Mouse (Mus musculus): ENCODE data around the gene Pdcd11.

The Pdcd11 gene

DNA sequence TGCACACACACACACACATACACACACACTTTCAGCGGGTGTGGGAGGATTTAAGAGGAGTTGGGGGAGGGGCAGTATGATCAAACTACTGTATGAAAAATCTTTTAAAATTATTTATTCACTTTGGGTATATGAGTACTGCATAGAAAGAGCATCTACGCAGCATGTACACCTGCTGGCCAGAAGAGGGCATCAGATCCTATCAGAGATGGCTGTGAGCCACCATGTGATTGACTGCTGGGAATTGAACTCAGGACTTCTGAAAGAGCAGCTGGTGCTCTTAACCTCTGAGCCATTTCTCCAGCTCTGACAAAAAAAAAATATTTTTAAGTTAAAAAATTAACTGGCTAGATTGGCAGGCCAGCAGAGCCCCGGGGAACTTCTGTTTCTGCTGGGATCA is 83.9 kb downstream of the Pdcd11 start:
- peak; percentile 47 for DNase-seq

DNA sequence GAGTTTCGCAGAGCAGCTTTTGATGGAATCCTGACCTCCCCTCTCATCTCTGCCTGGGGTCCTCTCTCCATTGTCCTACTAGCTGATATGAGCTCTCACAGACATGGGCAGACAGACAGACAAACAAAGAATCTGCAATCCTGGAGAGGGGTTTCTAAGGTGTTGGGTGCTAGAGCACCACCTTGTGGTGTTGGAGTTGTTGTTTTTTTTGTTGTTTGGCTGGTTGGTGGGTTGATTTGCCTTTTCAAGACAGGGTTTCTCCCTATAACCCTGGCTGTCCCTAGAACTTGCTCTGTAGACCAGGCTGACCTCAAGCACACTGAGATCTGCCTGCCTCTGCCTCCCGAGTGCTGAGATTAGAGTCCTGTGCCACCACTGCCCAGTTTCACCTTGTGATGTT is 84.9 kb downstream of the Pdcd11 start:
- DNase-seq = no peak

DNA sequence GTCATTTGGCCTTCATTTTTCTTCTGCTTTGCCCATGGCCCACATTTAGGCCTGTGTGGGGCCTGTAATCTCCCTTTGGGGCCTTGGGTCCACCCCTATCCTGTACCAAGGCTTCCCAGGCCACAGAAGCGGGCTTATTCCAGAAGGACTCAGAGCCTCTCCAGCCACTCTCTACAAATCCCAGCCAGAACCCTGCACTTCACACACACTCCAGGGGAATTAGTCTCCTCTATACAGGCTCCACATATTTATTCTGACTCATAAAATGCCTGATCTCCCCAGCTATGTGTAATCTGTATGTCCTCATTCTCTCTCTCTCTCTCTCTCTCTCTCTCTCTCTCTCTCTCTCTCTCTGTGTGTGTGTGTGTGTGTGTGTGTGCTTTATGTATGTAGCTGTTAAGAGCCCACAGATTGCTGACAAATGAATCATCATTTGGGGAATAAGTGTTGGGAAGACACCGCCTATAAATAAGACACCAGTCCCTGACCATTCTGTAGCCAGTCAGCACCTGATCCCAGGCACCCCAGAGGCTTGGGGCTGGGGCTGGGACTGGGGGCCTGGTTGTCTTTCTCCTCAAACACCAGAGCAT is 86.4 kb downstream of the Pdcd11 start:
- no peak for DNase-seq

DNA sequence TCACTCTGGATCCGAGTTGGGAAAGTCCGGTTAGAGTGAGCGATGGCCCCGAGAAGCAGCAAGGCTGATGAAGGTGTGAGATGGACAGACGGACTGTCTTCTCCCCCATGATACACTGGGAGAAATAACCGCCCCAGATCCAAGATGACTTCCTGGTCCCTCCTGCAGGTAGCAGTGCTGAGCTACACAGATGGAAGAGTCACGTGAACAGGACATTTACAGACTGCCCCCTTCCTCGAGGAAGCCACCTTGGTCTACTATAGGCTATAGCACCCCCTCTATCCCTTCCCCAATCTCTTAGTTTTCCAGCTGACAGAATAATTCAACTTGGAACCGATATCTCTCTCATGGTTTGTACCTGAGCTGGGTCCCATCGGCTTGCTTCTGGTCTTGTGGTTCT is 87.4 kb downstream of the Pdcd11 start:
- DNase-seq = peak; percentile 60

DNA sequence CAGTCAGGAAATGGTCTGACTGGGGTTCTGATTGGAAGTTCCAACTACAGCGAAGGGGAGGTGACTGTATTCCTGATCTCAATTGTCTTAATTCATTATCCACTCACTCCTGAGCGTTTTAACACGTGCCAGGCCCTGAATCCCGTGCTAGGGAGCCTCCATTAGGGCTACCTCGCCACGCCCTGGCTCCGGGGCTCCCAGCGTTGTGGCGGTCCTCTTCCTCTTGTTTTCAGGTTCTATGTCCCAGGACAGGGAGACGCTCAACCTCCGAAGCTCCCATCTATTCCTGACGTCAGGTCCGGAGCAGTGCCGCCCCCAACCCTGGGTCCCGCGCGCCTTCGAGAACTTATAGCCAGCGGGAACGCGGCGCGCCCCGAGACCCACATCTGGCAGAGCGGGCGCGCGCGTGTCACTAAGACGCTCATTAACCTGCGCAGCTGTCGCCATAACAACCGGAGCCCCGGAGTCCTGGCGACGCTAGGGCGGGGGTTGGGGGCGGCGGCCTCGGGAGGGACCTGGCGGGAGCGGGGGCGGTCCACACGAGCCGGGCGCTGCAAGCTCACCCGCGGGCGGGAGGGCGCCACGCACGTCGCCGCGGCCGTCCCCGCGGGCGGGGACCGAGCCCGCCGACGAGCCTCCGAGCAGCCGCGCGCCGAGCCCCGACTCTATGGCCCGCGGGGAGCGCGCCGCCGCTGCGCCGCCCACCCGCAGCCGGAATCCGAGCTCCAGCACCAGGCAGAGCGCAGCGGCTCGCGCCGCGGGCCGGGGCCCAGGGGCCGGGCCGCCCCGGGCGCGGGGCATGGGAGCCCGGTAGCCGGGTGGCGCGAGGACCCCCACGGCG is 88.1 kb downstream of the Pdcd11 start, which contains the start of gene Neurl1a:
Gene Neurl1a, plus strand, starts transcription at position 390 of the 841 bp plus-strand sequence.
- DNase-seq = peak; percentile 85

DNA sequence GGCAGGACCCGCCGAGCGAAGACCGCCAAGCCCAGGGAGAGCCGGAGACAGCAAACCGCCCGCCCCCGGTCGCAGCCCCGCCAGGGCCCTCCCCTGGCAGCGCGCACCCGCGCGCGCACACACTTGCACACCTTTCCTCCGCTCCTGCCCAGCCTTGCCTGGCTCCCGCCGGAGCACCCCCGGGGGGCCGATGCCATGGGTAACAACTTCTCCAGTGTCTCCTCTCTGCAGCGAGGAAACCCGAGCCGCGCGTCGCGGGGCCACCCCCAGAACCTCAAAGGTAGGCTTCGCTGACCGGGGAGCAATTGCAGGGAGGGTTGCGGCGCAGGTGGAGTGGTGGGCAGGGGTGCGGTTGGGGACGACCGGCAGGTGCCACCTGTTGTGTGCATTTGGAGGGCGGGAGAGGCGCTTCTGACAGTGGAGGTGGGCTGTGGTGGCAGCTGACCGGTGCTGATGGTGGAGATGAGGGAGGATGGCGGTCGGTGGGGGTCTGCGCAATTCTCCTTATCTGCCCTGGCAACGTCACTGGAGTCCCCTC is 88.8 kb downstream of the Pdcd11 start:
- peak; percentile 41 for DNase-seq

DNA sequence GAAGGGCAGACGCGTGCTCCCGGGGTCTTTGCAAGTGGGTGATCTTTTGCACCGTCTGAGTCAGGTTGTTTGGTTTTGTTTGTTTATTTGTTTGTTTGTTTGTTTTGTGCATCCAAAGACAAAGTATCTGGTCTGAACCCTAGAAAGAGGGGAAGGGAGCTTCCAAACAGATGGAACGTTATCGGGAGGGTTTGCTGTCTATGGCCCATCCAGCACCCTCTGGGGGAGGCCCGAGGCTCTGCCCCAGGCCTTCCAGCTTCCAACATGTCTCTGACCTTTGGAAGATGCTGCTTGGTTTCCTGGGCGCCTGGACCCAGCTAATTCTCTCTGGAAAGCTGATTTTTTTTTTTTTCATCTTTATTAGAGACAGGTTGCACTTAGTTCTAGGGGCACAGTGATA is 89.4 kb downstream of the Pdcd11 start:
- DNase-seq = no peak

Measured in embryo, embryonic 11 days (tissue).